Mouse (Mus musculus) limb, embryonic 11.5 days (tissue): ENCODE data around the gene Thoc7. TPM values are rescaled to one million over a fixed set of nuclear protein-coding genes. Genes with fewer than 3 reads are reported as not detected.
"Not testable (repeated sequence)": the region's sequence is repeated elsewhere in the genome, so short reads cannot be mapped to it uniquely, and the experiment has no call there.

ENCODE experiments used
- ATAC-seq: fragments of 200-750 bp; cut with Nextera tagmentation; 2 replicates; pipeline ENCODE4 v1.8.0; 2017; ENCODE audit warnings: low read depth; ENCODE audit not compliant: insufficient number of reproducible peaks, low FRiP score, low TSS enrichment
- DNase-seq: peaks from one replicate; pipeline ENCODE4 v3.0.0-alpha.2; 2015; ENCODE audit warnings: low spot score
- H3K27ac ChIP-seq: fragments of 300-500 bp; sonication (generic); replicated peaks from 2 replicates; pipeline ENCODE4 v1.5.1; 2014; ENCODE audit warnings: low read depth, mild to moderate bottlenecking, low read length
- H3K27me3 ChIP-seq: fragments of 300-500 bp; sonication (generic); 2 replicates; pipeline ENCODE4 v1.6.1; 2014; ENCODE audit warnings: mild to moderate bottlenecking, low read length, mixed read lengths; ENCODE audit not compliant: control insufficient read depth, insufficient read depth
- H3K36me3 ChIP-seq: fragments of 300-500 bp; sonication (generic); 2 replicates; pipeline ENCODE4 v1.6.1; 2014; ENCODE audit warnings: mild to moderate bottlenecking, low read length, moderate library complexity, mixed read lengths; ENCODE audit not compliant: control insufficient read depth, insufficient read depth
- H3K4me1 ChIP-seq: fragments of 300-500 bp; sonication (generic); 2 replicates; pipeline ENCODE4 v1.6.1; 2014; ENCODE audit warnings: low read length, mixed read lengths; ENCODE audit not compliant: control insufficient read depth, insufficient read depth
- H3K4me2 ChIP-seq: fragments of 300-500 bp; sonication (generic); 2 replicates; pipeline ENCODE4 v1.6.1; 2014; ENCODE audit warnings: low read depth, mild to moderate bottlenecking, moderate library complexity; ENCODE audit not compliant: severe bottlenecking
- H3K4me3 ChIP-seq: fragments of 300-500 bp; sonication (generic); 2 replicates; pipeline ENCODE4 v1.5.1; 2014; ENCODE audit warnings: low read depth, low read length
- H3K9ac ChIP-seq: fragments of 300-500 bp; sonication (generic); 2 replicates; pipeline ENCODE4 v1.6.1; 2014; ENCODE audit warnings: mild to moderate bottlenecking, low read length
- H3K9me3 ChIP-seq: fragments of 300-500 bp; sonication (generic); 2 replicates; pipeline ENCODE4 v1.6.1; 2016; ENCODE audit warnings: low read length; ENCODE audit not compliant: control insufficient read depth
- WGBS: fragments of 180-500 bp; shearing (Covaris S2); extraction: QIAGEN DNeasy Blood & Tissue Kit; methylation state at CpG from one replicate; pipeline ENCODE4 v1.1.7; 2014; 5-methylcytosine and 5-hydroxymethylcytosine counted together
- polyA plus RNA-seq: library from polyadenylated mRNA; unstranded; fragments of >200 nt; fragmentation: Nextera tagmentation; extraction: Ambion mirVana; gene quantifications from 2 replicates; pipeline ENCODE4 v1.2.1, GENCODE M21; 2014

Gene Thoc7
- polyA plus RNA-seq, 1 experiment from 2014 or later: 260 TPM

GRCm38 (mm10) chr14:13960079-13960478 lies 1.6 kb downstream of the Thoc7 start:
- peak overlapping the region; percentile 99 for H3K9ac ChIP-seq
- H3K36me3 ChIP-seq: no peaks in the 10 kb centered on the region
- peak overlapping the region; percentile 77 for H3K4me3 ChIP-seq
- no peaks in the 10 kb centered on the region for H3K4me1 ChIP-seq
- no peaks in the 10 kb centered on the region for H3K27me3 ChIP-seq
- ATAC-seq (0 out of 2 replicates have a peak, but pooled peaks have one; percentile 44), DNase-seq (peak; percentile 69)
- peak overlapping the region; percentile 40 for H3K4me2 ChIP-seq
- no peaks in the 10 kb centered on the region for H3K9me3 ChIP-seq
- under 1% methylated on average over 9 of the region's 9 CpGs for WGBS
- no peak overlapping the region for H3K27ac ChIP-seq

- not testable (repeated sequence) for H3K4me3 ChIP-seq, DNase-seq, H3K9ac ChIP-seq, H3K27ac ChIP-seq, H3K9me3 ChIP-seq, ATAC-seq, H3K4me1 ChIP-seq, H3K4me2 ChIP-seq, H3K27me3 ChIP-seq
- WGBS: 92% methylated on average over 3 of the region's 3 CpGs
- H3K36me3 ChIP-seq: peaks cover 12% of the 10 kb centered on the region; the same call in 1 of the 2 replicates
Measured at GRCm38 (mm10) chr14:13952151-13952550, 9.5 kb downstream of the Thoc7 start.

- Histone ChIP-seq H3K9ac (no peak overlapping the region), H3K27me3 (no peaks in the 10 kb centered on the region), H3K4me3 (no peak overlapping the region), H3K27ac (no peak overlapping the region), H3K4me2 (no peak overlapping the region), H3K4me1 (no peaks in the 10 kb centered on the region), H3K36me3 (peaks cover 12% of the 10 kb centered on the region; the same call in 1 of the 2 replicates), H3K9me3 (no peaks in the 10 kb centered on the region)
- DNase-seq (peak; percentile 45), ATAC-seq (no peak)
Measured at GRCm38 (mm10) chr14:13950401-13950800, 11.3 kb downstream of the Thoc7 start.

- ATAC-seq (no peak), DNase-seq (no peak)
- Histone ChIP-seq H3K27me3 (no peaks in the 10 kb centered on the region), H3K9me3 (no peaks in the 10 kb centered on the region), H3K4me1 (no peaks in the 10 kb centered on the region), H3K9ac (no peak overlapping the region), H3K4me2 (no peak overlapping the region), H3K27ac (no peak overlapping the region), H3K36me3 (peaks cover 12% of the 10 kb centered on the region; the same call in 1 of the 2 replicates), H3K4me3 (no peak overlapping the region)
- 98% methylated on average over 7 of the region's 7 CpGs for WGBS
Measured at GRCm38 (mm10) chr14:13948345-13948744, 13.3 kb downstream of the Thoc7 start.

- no peak for ATAC-seq
- Histone ChIP-seq H3K27me3 (no peaks in the 10 kb centered on the region), H3K4me1 (no peaks in the 10 kb centered on the region), H3K36me3 (peaks cover 7% of the 10 kb centered on the region; the same call in 1 of the 2 replicates), H3K4me3 (no peak overlapping the region), H3K4me2 (no peak overlapping the region), H3K9me3 (no peaks in the 10 kb centered on the region), H3K9ac (no peak overlapping the region), H3K27ac (no peak overlapping the region)
- 94% methylated on average over 4 of the region's 4 CpGs for WGBS
- no peak for DNase-seq
Measured at GRCm38 (mm10) chr14:13944686-13945085, 17.0 kb downstream of the Thoc7 start.

- peak overlapping the region; percentile 57; the same call in 1 of the 2 replicates for H3K4me2 ChIP-seq
- no peak overlapping the region for H3K27ac ChIP-seq
- 48% methylated on average over 5 of the region's 5 CpGs for WGBS
- H3K4me1 ChIP-seq: no peaks in the 10 kb centered on the region
- H3K4me3 ChIP-seq: no peak overlapping the region
- H3K9me3 ChIP-seq: no peaks in the 10 kb centered on the region; the same call in 1 of the 2 replicates
- peak overlapping the region; percentile 50; the same call in 1 of the 2 replicates for H3K9ac ChIP-seq
- DNase-seq (no peak), ATAC-seq (no peak)
- no peaks in the 10 kb centered on the region for H3K36me3 ChIP-seq
- no peaks in the 10 kb centered on the region for H3K27me3 ChIP-seq
Measured at GRCm38 (mm10) chr14:13934052-13934371, 27.6 kb downstream of the Thoc7 start.

- no peaks in the 10 kb centered on the region for H3K36me3 ChIP-seq
- H3K9ac ChIP-seq: peak overlapping the region; percentile 50
- no peaks in the 10 kb centered on the region for H3K27me3 ChIP-seq
- no peaks in the 10 kb centered on the region; the same call in 1 of the 2 replicates for H3K9me3 ChIP-seq
- H3K4me3 ChIP-seq: peak overlapping the region; percentile 20
- WGBS: 29% methylated on average over 29 of the region's 31 CpGs
- H3K4me1 ChIP-seq: no peaks in the 10 kb centered on the region
- H3K4me2 ChIP-seq: peak overlapping the region; percentile 57
- no peak overlapping the region for H3K27ac ChIP-seq
- DNase-seq: peak; percentile 35
- ATAC-seq: peak; percentile 62; the same call in 1 of the 2 replicates
Measured at GRCm38 (mm10) chr14:13933290-13934051, 28.2 kb downstream of the Thoc7 start.

- no peaks in the 10 kb centered on the region for H3K9me3 ChIP-seq
- H3K4me2 ChIP-seq: no peak overlapping the region
- DNase-seq (peak; percentile 81), ATAC-seq (peak; percentile 54; the same call in 1 of the 2 replicates)
- no peak overlapping the region for H3K4me3 ChIP-seq
- no peak overlapping the region for H3K9ac ChIP-seq
- no peak overlapping the region for H3K27ac ChIP-seq
- 32% methylated on average over 3 of the region's 3 CpGs for WGBS
- no peaks in the 10 kb centered on the region for H3K27me3 ChIP-seq
- no peaks in the 10 kb centered on the region for H3K4me1 ChIP-seq
- H3K36me3 ChIP-seq: no peaks in the 10 kb centered on the region
Measured at GRCm38 (mm10) chr14:13917630-13918029, 44.0 kb downstream of the Thoc7 start.
